Mouse (Mus musculus) skeletal muscle tissue, adult 2 months (tissue): ENCODE results near the gene Zfp810.

Source experiments
- DNase-seq: peaks from one replicate; pipeline ENCODE4 v3.0.0-alpha.2; 2012; ENCODE audit warnings: low read depth, low spot score

Zfp810 gene

GRCm38 (mm10) chr9:22260092-22260422 is 47.4 kb downstream of the Zfp810 start:
- no peak for DNase-seq

- DNase-seq = peak; percentile 10
These were observed 48.0 kb downstream of the Zfp810 start, which contains the start of gene Zfp599 for GRCm38 (mm10) chr9:22259184-22260091. Gene Zfp599, minus strand, starts transcription at chr9:22259895.

GRCm38 (mm10) chr9:22258784-22259183 is 48.7 kb downstream of the Zfp810 start:
- no peak for DNase-seq

- no peak for DNase-seq
These were observed 50.9 kb downstream of the Zfp810 start for GRCm38 (mm10) chr9:22256579-22256978.

- no peak for DNase-seq
These were observed 63.2 kb downstream of the Zfp810 start for GRCm38 (mm10) chr9:22244242-22244641.

- DNase-seq = no peak
These were observed 67.4 kb downstream of the Zfp810 start for GRCm38 (mm10) chr9:22240001-22240400.

GRCm38 (mm10) chr9:22230556-22230955 is 76.9 kb downstream of the Zfp810 start:
- DNase-seq = no peak

- DNase-seq = no peak
These were observed 77.4 kb downstream of the Zfp810 start for GRCm38 (mm10) chr9:22230061-22230460.

- no peak for DNase-seq
These were observed 77.9 kb downstream of the Zfp810 start for GRCm38 (mm10) chr9:22229386-22230026.

GRCm38 (mm10) chr9:22226846-22227245 is 80.6 kb downstream of the Zfp810 start:
- DNase-seq = no peak
